Mouse (Mus musculus) megakaryocyte, embryonic 14.5 days (primary cell): ENCODE measurements at regions not wholly inside any gene's neighbourhood (a gene's known extent, or its start where the extent isn't known, plus 50 kb on each side); places are given as distances from the start of the nearest gene placed in this dataset.

ENCODE experiments used
- FLI1 ChIP-seq: IDR thresholded peaks from 2 replicates; pipeline ENCODE4 v1.6.1; 2012; ENCODE audit warnings: low read length, inconsistent platforms, mixed read lengths
- GATA1 ChIP-seq: IDR thresholded peaks from 3 replicates; pipeline ENCODE4 v1.6.1; 2012; ENCODE audit warnings: mixed read lengths, low read length, inconsistent platforms, borderline replicate concordance

- no peak for TF ChIP-seq GATA1
- no peak for TF ChIP-seq FLI1
Observed at GRCm38 (mm10) chr13:107260274-107260673, 238.3 kb upstream of the Kif2a start.
